Mouse (Mus musculus) heart, embryonic 14.5 days (tissue): ENCODE results near the gene Rgs12. TPM values are rescaled to one million over a fixed set of nuclear protein-coding genes. Genes with fewer than 3 reads are reported as not detected.
A peak's percentile ranks its signal among the peaks of the same experiment; 100 is the strongest.

ENCODE experiments used
- ATAC-seq: fragments of 200-750 bp; cut with Nextera tagmentation; 2 replicates; pipeline ENCODE4 v1.8.0; 2017; ENCODE audit warnings: low read depth, moderate TSS enrichment; ENCODE audit not compliant: insufficient number of reproducible peaks, insufficient read depth, low FRiP score
- H3K27ac ChIP-seq, 2 experiments: fragments of 200-500 bp in 1 of 2; fragments of 300-500 bp in 1 of 2; sonication (generic) in 1 of 2; replicated peaks in 1 of 2; 2 replicates each; pipeline ENCODE4 v1.5.1; 2012 to 2014; ENCODE audit warnings: low read depth in 2 of 2, low read length in 2 of 2, control low read depth in 1 of 2, mild to moderate bottlenecking in 1 of 2, mixed read lengths in 1 of 2; ENCODE audit not compliant: control insufficient read depth in 1 of 2, insufficient read depth in 1 of 2
- H3K27me3 ChIP-seq: fragments of 300-500 bp; sonication (generic); 2 replicates; pipeline ENCODE4 v1.6.1; 2014; ENCODE audit warnings: mild to moderate bottlenecking, low read length, control low read depth; ENCODE audit not compliant: control insufficient read depth, insufficient read depth
- H3K36me3 ChIP-seq: fragments of 300-500 bp; sonication (generic); 2 replicates; pipeline ENCODE4 v1.6.1; 2014; ENCODE audit warnings: mild to moderate bottlenecking, control low read depth, low read length, mixed read lengths; ENCODE audit not compliant: control insufficient read depth, insufficient read depth
- H3K4me1 ChIP-seq, 2 experiments: fragments of 200-500 bp in 1 of 2; fragments of 300-500 bp in 1 of 2; sonication (generic) in 1 of 2; 2 replicates each; pipeline ENCODE4 v1.6.1; 2012 to 2014; ENCODE audit warnings: low read length in 2 of 2, control low read depth in 1 of 2, mixed read lengths in 1 of 2; ENCODE audit not compliant: control insufficient read depth in 2 of 2, insufficient read depth in 2 of 2
- H3K4me2 ChIP-seq: fragments of 300-500 bp; sonication (generic); 2 replicates; pipeline ENCODE4 v1.6.1; 2014; ENCODE audit warnings: mild to moderate bottlenecking, low read length
- H3K4me3 ChIP-seq, 2 experiments: fragments of 200-500 bp in 1 of 2; fragments of 300-500 bp in 1 of 2; sonication (generic) in 1 of 2; 2 replicates each; pipeline ENCODE4 v1.5.1; 2012 to 2014; ENCODE audit warnings: low read length in 2 of 2, mild to moderate bottlenecking in 2 of 2, control low read depth in 1 of 2, low read depth in 1 of 2, moderate library complexity in 1 of 2; ENCODE audit not compliant: control insufficient read depth in 1 of 2, insufficient read depth in 1 of 2
- H3K9ac ChIP-seq: fragments of 300-500 bp; sonication (generic); 2 replicates; pipeline ENCODE4 v1.6.1; 2014; ENCODE audit warnings: mild to moderate bottlenecking, low read length
- H3K9me3 ChIP-seq: fragments of 300-500 bp; sonication (generic); 2 replicates; pipeline ENCODE4 v1.6.1; 2016; ENCODE audit warnings: low read length, control low read depth; ENCODE audit not compliant: control insufficient read depth
- WGBS: fragments of 180-500 bp; shearing (Covaris S2); extraction: QIAGEN DNeasy Blood & Tissue Kit; methylation state at CpG from one replicate; pipeline ENCODE4 v1.1.7; 2014; 5-methylcytosine and 5-hydroxymethylcytosine counted together
- polyA plus RNA-seq: library from polyadenylated mRNA; unstranded; fragments of >200 nt; fragmentation: Nextera tagmentation; extraction: Ambion mirVana; gene quantifications from 2 replicates; pipeline ENCODE4 v1.2.1, GENCODE M21; 2014

Gene Rgs12
- polyA plus RNA-seq, 1 experiment from 2014 or later, result 30.6 TPM

GRCm38 (mm10) chr5:34955630-34956029 is 6.4 kb downstream of the Rgs12 start:
- H3K9me3 ChIP-seq, result no peaks in the 10 kb centered on the region
- ATAC-seq, result peak; percentile 36; the same call in 1 of the 2 replicates
- no peaks in the 10 kb centered on the region for H3K27me3 ChIP-seq
- peak overlapping the region; percentile 37 for H3K4me2 ChIP-seq
- peaks cover 50 to 55% of the 10 kb centered on the region in 2 experiments for H3K4me1 ChIP-seq
- no peak overlapping the region for H3K9ac ChIP-seq
- no peak overlapping the region for H3K4me3 ChIP-seq
- peaks cover 5% of the 10 kb centered on the region; the same call in 1 of the 2 replicates for H3K36me3 ChIP-seq
- peak overlapping the region; percentile 63 to 68 for H3K27ac ChIP-seq
- WGBS, result 5% methylated on average over 5 of the region's 5 CpGs

GRCm38 (mm10) chr5:34956151-34956550 is 6.9 kb downstream of the Rgs12 start:
- peak overlapping the region; percentile 45 to 68 for H3K27ac ChIP-seq
- no peaks in the 10 kb centered on the region for H3K27me3 ChIP-seq
- H3K9me3 ChIP-seq, result no peaks in the 10 kb centered on the region
- H3K36me3 ChIP-seq, result peaks cover 5% of the 10 kb centered on the region; the same call in 1 of the 2 replicates
- no peak for ATAC-seq
- peaks cover 46 to 54% of the 10 kb centered on the region in 2 experiments for H3K4me1 ChIP-seq
- no peak overlapping the region for H3K4me2 ChIP-seq
- H3K9ac ChIP-seq, result no peak overlapping the region
- no peak overlapping the region for H3K4me3 ChIP-seq
- 49% methylated on average over 7 of the region's 7 CpGs for WGBS

- Histone ChIP-seq H3K9ac (peak overlapping the region; percentile 21; the same call in 1 of the 2 replicates), H3K27me3 (no peaks in the 10 kb centered on the region), H3K36me3 (peaks cover 5% of the 10 kb centered on the region; the same call in 1 of the 2 replicates), H3K4me3 (no peak overlapping the region), H3K9me3 (no peaks in the 10 kb centered on the region), H3K27ac (peak overlapping the region in 1 of 2 experiments; percentile 30; a peak in 1 of 4 replicates), H3K4me1 (peaks cover 44 to 52% of the 10 kb centered on the region in 2 experiments), H3K4me2 (no peak overlapping the region)
- ATAC-seq, result no peak
- WGBS, result 67% methylated on average over 2 of the region's 2 CpGs
Measured at GRCm38 (mm10) chr5:34957015-34957414, 7.8 kb downstream of the Rgs12 start.

GRCm38 (mm10) chr5:34960021-34960420 is 10.8 kb downstream of the Rgs12 start:
- ATAC-seq, result no peak
- no peaks in the 10 kb centered on the region for H3K9me3 ChIP-seq
- no peak overlapping the region for H3K27ac ChIP-seq
- no peaks in the 10 kb centered on the region for H3K27me3 ChIP-seq
- no peak overlapping the region for H3K4me3 ChIP-seq
- peaks cover 33 to 43% of the 10 kb centered on the region in 2 experiments for H3K4me1 ChIP-seq
- no peak overlapping the region for H3K9ac ChIP-seq
- no peak overlapping the region for H3K4me2 ChIP-seq
- WGBS, result 46% methylated on average over 1 of the region's 1 CpGs
- peaks cover 5% of the 10 kb centered on the region for H3K36me3 ChIP-seq

- H3K4me1 ChIP-seq, result peaks cover 5 to 26% of the 10 kb centered on the region in 2 experiments
- H3K27ac ChIP-seq, result no peak overlapping the region
- H3K36me3 ChIP-seq, result peaks cover 43% of the 10 kb centered on the region
- no peaks in the 10 kb centered on the region for H3K9me3 ChIP-seq
- no peaks in the 10 kb centered on the region for H3K27me3 ChIP-seq
- no peak overlapping the region for H3K4me3 ChIP-seq
- H3K4me2 ChIP-seq, result no peak overlapping the region
- 96% methylated on average over 12 of the region's 12 CpGs for WGBS
- no peak for ATAC-seq
- no peak overlapping the region for H3K9ac ChIP-seq
Measured at GRCm38 (mm10) chr5:34965531-34965930, 16.3 kb downstream of the Rgs12 start.

- peaks cover 10 to 32% of the 10 kb centered on the region in 2 experiments for H3K4me1 ChIP-seq
- no peaks in the 10 kb centered on the region for H3K27me3 ChIP-seq
- no peak overlapping the region for H3K27ac ChIP-seq
- no peak overlapping the region for H3K4me2 ChIP-seq
- peaks cover 56% of the 10 kb centered on the region for H3K36me3 ChIP-seq
- ATAC-seq, result no peak
- no peak overlapping the region for H3K9ac ChIP-seq
- 67% methylated on average over 5 of the region's 5 CpGs for WGBS
- no peak overlapping the region for H3K4me3 ChIP-seq
- no peaks in the 10 kb centered on the region for H3K9me3 ChIP-seq
Measured at GRCm38 (mm10) chr5:34968386-34968785, 19.1 kb downstream of the Rgs12 start.

GRCm38 (mm10) chr5:34972471-34972870 is 23.2 kb downstream of the Rgs12 start:
- ATAC-seq, result no peak
- peaks cover 23 to 44% of the 10 kb centered on the region in 2 experiments for H3K4me1 ChIP-seq
- H3K27ac ChIP-seq, result no peak overlapping the region
- H3K4me3 ChIP-seq, result no peak overlapping the region
- WGBS, result 75% methylated on average over 3 of the region's 3 CpGs
- H3K4me2 ChIP-seq, result no peak overlapping the region
- H3K27me3 ChIP-seq, result no peaks in the 10 kb centered on the region
- H3K9ac ChIP-seq, result no peak overlapping the region
- no peaks in the 10 kb centered on the region for H3K9me3 ChIP-seq
- H3K36me3 ChIP-seq, result peaks cover 50% of the 10 kb centered on the region
